Mouse (Mus musculus) forebrain, embryonic 11.5 days (tissue): ENCODE results near the gene Cyp2u1. TPM values are rescaled to one million over a fixed set of nuclear protein-coding genes. Genes with fewer than 3 reads are reported as not detected.

Experiments
- ATAC-seq: fragments of 200-750 bp; cut with Nextera tagmentation; replicated peaks from 2 replicates; pipeline ENCODE4 v1.8.0; 2017; ENCODE audit warnings: moderate TSS enrichment; ENCODE audit not compliant: low FRiP score
- DNase-seq: peaks from one replicate; pipeline ENCODE4 v3.0.0-alpha.2; 2017; ENCODE audit warnings: low spot score
- H3K27ac ChIP-seq: fragments of 300-500 bp; sonication (generic); 2 replicates; pipeline ENCODE4 v1.5.1; 2014; ENCODE audit warnings: low read depth, low read length
- H3K27me3 ChIP-seq: fragments of 300-500 bp; sonication (generic); 2 replicates; pipeline ENCODE4 v1.6.1; 2014; ENCODE audit warnings: mild to moderate bottlenecking, low read length, mixed read lengths; ENCODE audit not compliant: control insufficient read depth, insufficient read depth
- H3K36me3 ChIP-seq: fragments of 300-500 bp; sonication (generic); 2 replicates; pipeline ENCODE4 v1.6.1; 2014; ENCODE audit warnings: mild to moderate bottlenecking, low read length, moderate library complexity, mixed read lengths; ENCODE audit not compliant: control insufficient read depth, insufficient read depth
- H3K4me1 ChIP-seq: fragments of 300-500 bp; sonication (generic); replicated peaks from 2 replicates; pipeline ENCODE4 v1.6.1; 2014; ENCODE audit warnings: low read length, mixed read lengths; ENCODE audit not compliant: control insufficient read depth, insufficient read depth
- H3K4me2 ChIP-seq: fragments of 300-500 bp; sonication (generic); 2 replicates; pipeline ENCODE4 v1.6.1; 2014; ENCODE audit warnings: low read depth, mild to moderate bottlenecking, low read length, moderate library complexity, mixed read lengths; ENCODE audit not compliant: severe bottlenecking
- H3K4me3 ChIP-seq: fragments of 300-500 bp; sonication (generic); 2 replicates; pipeline ENCODE4 v1.5.1; 2014; ENCODE audit warnings: low read depth, low read length
- H3K9ac ChIP-seq: fragments of 300-500 bp; sonication (generic); 2 replicates; pipeline ENCODE4 v1.6.1; 2014; ENCODE audit warnings: low read length
- H3K9me3 ChIP-seq: fragments of 300-500 bp; sonication (generic); 2 replicates; pipeline ENCODE4 v1.6.1; 2016; ENCODE audit warnings: low read length, mixed read lengths; ENCODE audit not compliant: control insufficient read depth
- WGBS: fragments of 180-500 bp; shearing (Covaris S2); extraction: QIAGEN DNeasy Blood & Tissue Kit; methylation state at CpG from one replicate; pipeline ENCODE4 v1.1.7; 2014; 5-methylcytosine and 5-hydroxymethylcytosine counted together
- polyA plus RNA-seq: library from polyadenylated mRNA; unstranded; fragments of >200 nt; fragmentation: Nextera tagmentation; extraction: Ambion mirVana; gene quantifications from 2 replicates; pipeline ENCODE4 v1.2.1, GENCODE M21; 2014

Gene Cyp2u1
- 1.5 and 3.1 TPM in 2 replicates for polyA plus RNA-seq

- H3K4me1 ChIP-seq: 0 out of 2 replicates have a peak, but pooled peaks cover 2% of the 10 kb centered on the region
- H3K9me3 ChIP-seq: no peaks in the 10 kb centered on the region
- no peaks in the 10 kb centered on the region for H3K36me3 ChIP-seq
- H3K27me3 ChIP-seq: peaks cover 2% of the 10 kb centered on the region; the same call in 1 of the 2 replicates
- H3K27ac ChIP-seq: no peak within 1 kb of the TSS
- WGBS: under 1% methylated on average over 71 of the region's 71 CpGs
- ATAC-seq (peak; percentile 99), DNase-seq (peak; percentile 94)
- H3K9ac ChIP-seq: peak within 1 kb of the TSS; percentile 64
- peak within 1 kb of the TSS; percentile 71 for H3K4me3 ChIP-seq
- peak within 1 kb of the TSS; percentile 98 for H3K4me2 ChIP-seq
Measured at GRCm38 (mm10) chr3:131302452-131303319, at the start of gene Cyp2u1. TSS of gene Cyp2u1 (minus strand) at chr3:131303227.

GRCm38 (mm10) chr3:131350539-131350938, 47.5 kb upstream of the Cyp2u1 start:
- no peaks in the 10 kb centered on the region for H3K36me3 ChIP-seq
- 94% methylated on average over 7 of the region's 7 CpGs for WGBS
- no peak for ATAC-seq
- no peak for DNase-seq
- H3K9ac ChIP-seq: no peak overlapping the region
- H3K9me3 ChIP-seq: no peaks in the 10 kb centered on the region
- H3K4me1 ChIP-seq: no peaks in the 10 kb centered on the region
- no peak overlapping the region for H3K27ac ChIP-seq
- no peaks in the 10 kb centered on the region for H3K27me3 ChIP-seq
- H3K4me3 ChIP-seq: no peak overlapping the region
- H3K4me2 ChIP-seq: no peak overlapping the region

- no peaks in the 10 kb centered on the region for H3K4me1 ChIP-seq
- WGBS: 89% methylated on average over 6 of the region's 6 CpGs
Measured at GRCm38 (mm10) chr3:131349013-131349412, 46.0 kb upstream of the Cyp2u1 start.

GRCm38 (mm10) chr3:131348579-131348950, 45.5 kb upstream of the Cyp2u1 start:
- Histone ChIP-seq H3K4me2 (no peak overlapping the region), H3K27me3 (no peaks in the 10 kb centered on the region), H3K9me3 (no peaks in the 10 kb centered on the region), H3K36me3 (no peaks in the 10 kb centered on the region), H3K9ac (no peak overlapping the region), H3K4me1 (no peaks in the 10 kb centered on the region), H3K4me3 (no peak overlapping the region), H3K27ac (no peak overlapping the region)
- ATAC-seq (no peak), DNase-seq (no peak)
- WGBS: 70% methylated on average over 3 of the region's 3 CpGs

More at GRCm38 (mm10) chr3:131349013-131349412, 46.0 kb upstream of the Cyp2u1 start:
- H3K9me3 ChIP-seq: no peaks in the 10 kb centered on the region
- H3K27me3 ChIP-seq: no peaks in the 10 kb centered on the region
- H3K4me3 ChIP-seq: no peak overlapping the region
- H3K27ac ChIP-seq: no peak overlapping the region
- no peak overlapping the region for H3K9ac ChIP-seq
- DNase-seq (peak; percentile 2), ATAC-seq (no peak)
- no peak overlapping the region for H3K4me2 ChIP-seq
- no peaks in the 10 kb centered on the region for H3K36me3 ChIP-seq

GRCm38 (mm10) chr3:131347831-131348578, 45.0 kb upstream of the Cyp2u1 start:
- DNase-seq: peak; percentile 55
- Histone ChIP-seq H3K4me2 (no peak overlapping the region), H3K27me3 (no peaks in the 10 kb centered on the region), H3K27ac (no peak overlapping the region), H3K36me3 (no peaks in the 10 kb centered on the region), H3K4me3 (no peak overlapping the region), H3K9ac (no peak overlapping the region), H3K9me3 (no peaks in the 10 kb centered on the region), H3K4me1 (no peaks in the 10 kb centered on the region)
- ATAC-seq: 0 out of 2 replicates have a peak, but pooled peaks have one; percentile 30
- 63% methylated on average over 6 of the region's 6 CpGs for WGBS

- ATAC-seq (no peak), DNase-seq (no peak)
- H3K27ac ChIP-seq: no peak overlapping the region
- H3K4me1 ChIP-seq: no peaks in the 10 kb centered on the region
- H3K36me3 ChIP-seq: no peaks in the 10 kb centered on the region
- H3K9ac ChIP-seq: no peak overlapping the region
- no peaks in the 10 kb centered on the region for H3K9me3 ChIP-seq
- no peak overlapping the region for H3K4me3 ChIP-seq
- H3K27me3 ChIP-seq: no peaks in the 10 kb centered on the region; the same call in 1 of the 2 replicates
- WGBS: 92% methylated on average over 6 of the region's 6 CpGs
- H3K4me2 ChIP-seq: no peak overlapping the region
Measured at GRCm38 (mm10) chr3:131345903-131346302, 42.9 kb upstream of the Cyp2u1 start.

GRCm38 (mm10) chr3:131343311-131343710, 40.3 kb upstream of the Cyp2u1 start:
- Histone ChIP-seq H3K27ac (no peak overlapping the region), H3K9me3 (no peaks in the 10 kb centered on the region), H3K9ac (no peak overlapping the region), H3K4me2 (no peak overlapping the region), H3K36me3 (no peaks in the 10 kb centered on the region), H3K27me3 (no peaks in the 10 kb centered on the region; the same call in 1 of the 2 replicates), H3K4me3 (no peak overlapping the region), H3K4me1 (no peaks in the 10 kb centered on the region)
- 81% methylated on average over 6 of the region's 6 CpGs for WGBS
- DNase-seq (peak; percentile 40), ATAC-seq (no peak)

- 86% methylated on average over 3 of the region's 3 CpGs for WGBS
Measured at GRCm38 (mm10) chr3:131340885-131341284, 37.9 kb upstream of the Cyp2u1 start.

More at GRCm38 (mm10) chr3:131340885-131341284, 37.9 kb upstream of the Cyp2u1 start:
- Histone ChIP-seq H3K4me2 (no peak overlapping the region), H3K4me1 (no peaks in the 10 kb centered on the region), H3K27me3 (no peaks in the 10 kb centered on the region; the same call in 1 of the 2 replicates), H3K9ac (no peak overlapping the region), H3K9me3 (no peaks in the 10 kb centered on the region), H3K36me3 (no peaks in the 10 kb centered on the region), H3K27ac (no peak overlapping the region), H3K4me3 (no peak overlapping the region)
- no peak for ATAC-seq
- peak; percentile 20 for DNase-seq
